Mouse (Mus musculus): ENCODE measurements at regions not wholly inside any gene's neighbourhood (a gene's known extent, or its start where the extent isn't known, plus 50 kb on each side); places are given as distances from the start of the nearest gene placed in this dataset.

GRCm38 (mm10) chr14:99548363-99549248, 250.1 kb downstream of the Klf5 start:
- no peak for TF ChIP-seq CTCF (IDR thresholded peaks at IDR 0.05; ENCODE audit: extremely low read depth, insufficient read depth, low read length)
- TF ChIP-seq POLR2A (IDR thresholded peaks at IDR 0.05; ENCODE audit: extremely low read depth, insufficient read depth, low read length) = no peak
